Mouse (Mus musculus) liver, adult 2 months (tissue): Measurements from ENCODE around the gene Slc16a5. TPM values are rescaled to one million over a fixed set of nuclear protein-coding genes. Genes with fewer than 3 reads are reported as not detected.

Experiments used
- DNase-seq: peaks from one replicate; pipeline ENCODE4 v3.0.0-alpha.2; 2011; ENCODE audit warnings: low read depth, low spot score; ENCODE audit errors: extremely low read depth
- H3K27ac ChIP-seq: fragments of 200-500 bp; replicated peaks from 2 replicates; pipeline ENCODE4 v1.5.1; 2012; ENCODE audit warnings: low read depth, mild to moderate bottlenecking, control low read depth, inconsistent platforms, low read length; ENCODE audit not compliant: insufficient read depth
- H3K27me3 ChIP-seq: fragments of 200-500 bp; 2 replicates; pipeline ENCODE4 v1.6.1; 2012; ENCODE audit warnings: mild to moderate bottlenecking, moderate library complexity, low read length, inconsistent platforms; ENCODE audit not compliant: control insufficient read depth, insufficient read depth
- H3K36me3 ChIP-seq: fragments of 200-500 bp; 2 replicates; pipeline ENCODE4 v1.6.1; 2012; ENCODE audit warnings: low read length, inconsistent platforms; ENCODE audit not compliant: control insufficient read depth, insufficient read depth
- H3K4me1 ChIP-seq: fragments of 200-500 bp; 2 replicates; pipeline ENCODE4 v1.6.1; 2011; ENCODE audit warnings: low read length; ENCODE audit not compliant: control insufficient read depth, insufficient read depth
- H3K4me3 ChIP-seq: fragments of 200-500 bp; 2 replicates; pipeline ENCODE4 v1.5.1; 2011; ENCODE audit warnings: low read depth, mild to moderate bottlenecking, control low read depth, low read length, moderate library complexity; ENCODE audit not compliant: insufficient read depth
- H3K79me2 ChIP-seq: fragments of 200-500 bp; 2 replicates; pipeline ENCODE4 v1.6.1; 2012; ENCODE audit warnings: inconsistent platforms, mild to moderate bottlenecking, low read length, moderate library complexity; ENCODE audit not compliant: control insufficient read depth, insufficient read depth
- H3K9ac ChIP-seq: fragments of 200-500 bp; 2 replicates; pipeline ENCODE4 v1.6.1; 2012; ENCODE audit warnings: low read depth, mild to moderate bottlenecking, control low read depth, inconsistent platforms, low read length
- CTCF ChIP-seq: fragments of 200-500 bp; IDR thresholded peaks from 2 replicates; pipeline ENCODE4 v1.5.1; 2011; ENCODE audit warnings: low read depth, low read length, control low read depth
- POLR2A ChIP-seq: fragments of 200-500 bp; IDR thresholded peaks from 2 replicates; pipeline ENCODE4 v1.6.1; 2011; ENCODE audit warnings: low read length, control low read depth; ENCODE audit not compliant: insufficient read depth; ENCODE audit errors: extremely low read depth
- WGBS: fragments of 180-500 bp; shearing (Covaris S2); methylation state at CpG from one replicate; pipeline ENCODE4 v1.1.7; 2018; 5-methylcytosine and 5-hydroxymethylcytosine counted together
- polyA plus RNA-seq: library from polyadenylated mRNA; depleted of rRNA; stranded (reverse); fragments of >200 nt; gene quantifications from 2 replicates; pipeline ENCODE4 v1.2.3, GENCODE M21; 2012
- total RNA-seq: library from RNA; depleted of rRNA; stranded (reverse); fragments of >200 nt; gene quantifications from 2 replicates; pipeline ENCODE4 v1.2.3, GENCODE M21; 2014

Slc16a5 gene
- total and polyA plus RNA-seq, 2 experiments = 23.0 to 49.1 TPM

DNA sequence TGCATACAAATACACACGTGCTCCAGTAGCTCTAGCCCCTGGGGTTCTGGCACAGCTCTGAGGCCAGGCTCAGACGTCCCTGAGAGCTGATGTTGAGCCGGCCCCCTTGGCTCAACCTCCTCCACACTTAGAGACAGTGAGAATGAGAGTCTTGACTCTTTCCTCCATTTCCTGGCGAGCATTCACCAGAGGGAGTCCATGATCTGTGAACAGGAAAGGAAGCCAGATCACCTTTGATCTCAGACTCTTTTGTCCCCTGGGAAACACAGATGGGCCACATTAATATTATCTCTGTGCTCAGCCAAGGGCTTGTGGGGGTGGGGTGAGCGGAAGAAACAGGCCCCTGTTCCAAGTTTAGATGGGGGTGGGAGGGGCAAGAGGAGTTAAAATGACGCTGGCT is 4.9 kb upstream of the Slc16a5 start:
- no peaks in the 10 kb centered on the region for H3K36me3 ChIP-seq
- H3K27me3 ChIP-seq = no peaks in the 10 kb centered on the region
- WGBS = 30% methylated on average over 6 of the region's 6 CpGs
- peaks cover 19% of the 10 kb centered on the region for H3K4me1 ChIP-seq
- H3K27ac ChIP-seq = 0 out of 2 replicates have a peak overlapping the region, but pooled peaks have one; percentile 19
- TF ChIP-seq CTCF (no peak), POLR2A (no peak)
- no peaks in the 10 kb centered on the region for H3K79me2 ChIP-seq
- no peak overlapping the region for H3K9ac ChIP-seq
- peak; percentile 78 for DNase-seq
- H3K4me3 ChIP-seq = no peak overlapping the region

DNA sequence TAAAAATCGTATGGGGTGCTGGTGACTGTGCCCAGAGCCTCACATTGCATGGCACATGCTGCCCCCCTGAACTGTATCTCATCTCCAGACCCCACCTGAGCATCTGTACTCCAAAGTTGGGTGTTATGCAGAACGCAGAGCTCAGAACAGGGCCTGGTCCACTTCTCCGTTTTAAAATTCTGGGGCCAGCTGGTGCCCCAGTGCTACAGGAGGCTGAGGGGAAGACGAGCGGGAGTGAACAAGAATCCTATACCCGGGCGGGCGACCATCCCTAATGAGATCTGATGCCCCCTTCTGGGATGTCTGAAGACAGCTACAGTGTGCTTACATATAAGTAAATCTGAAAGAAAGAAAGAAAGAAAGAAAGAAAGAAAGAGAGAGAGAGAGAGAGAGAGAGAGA is 1.3 kb upstream of the Slc16a5 start:
- DNase-seq = no peak
- H3K4me1 ChIP-seq = peaks cover 24% of the 10 kb centered on the region
- TF ChIP-seq POLR2A (no peak), CTCF (no peak)
- no peaks in the 10 kb centered on the region for H3K27me3 ChIP-seq
- H3K36me3 ChIP-seq = no peaks in the 10 kb centered on the region
- no peak overlapping the region for H3K27ac ChIP-seq
- no peaks in the 10 kb centered on the region for H3K79me2 ChIP-seq
- no peak overlapping the region for H3K9ac ChIP-seq
- WGBS = 81% methylated on average over 8 of the region's 8 CpGs
- H3K4me3 ChIP-seq = no peak overlapping the region

DNA sequence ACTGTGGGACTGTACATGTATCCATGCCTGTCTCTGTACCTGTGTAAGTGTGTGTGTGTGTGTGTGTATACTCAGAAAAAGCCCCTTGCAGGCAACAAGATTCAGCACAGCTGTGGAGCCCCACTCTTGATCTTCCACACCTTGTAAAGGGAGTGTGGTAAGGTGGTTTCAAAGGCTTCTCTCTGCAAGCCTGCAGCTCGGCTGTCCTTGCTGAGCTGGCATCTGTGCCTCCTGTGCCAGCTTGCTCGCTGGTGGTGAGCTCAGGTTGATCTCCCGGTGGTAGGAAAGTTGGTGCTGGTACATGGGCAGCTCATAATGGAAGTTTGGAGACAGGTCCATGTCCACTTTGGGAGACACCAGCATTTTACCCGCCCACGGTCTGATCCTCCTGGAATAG is 430 bp upstream of the Slc16a5 start:
- TF ChIP-seq POLR2A (no peak), CTCF (no peak)
- H3K27ac ChIP-seq = peak overlapping the region; percentile 83
- H3K27me3 ChIP-seq = no peaks in the 10 kb centered on the region
- peak overlapping the region; percentile 75 for H3K9ac ChIP-seq
- no peaks in the 10 kb centered on the region for H3K79me2 ChIP-seq
- 21% methylated on average over 5 of the region's 5 CpGs for WGBS
- H3K36me3 ChIP-seq = no peaks in the 10 kb centered on the region
- peak overlapping the region; percentile 46; the same call in 1 of the 2 replicates for H3K4me3 ChIP-seq
- peaks cover 24% of the 10 kb centered on the region for H3K4me1 ChIP-seq
- no peak for DNase-seq

GRCm38 (mm10) chr11:115463397-115463796 is 1.1 kb downstream of the Slc16a5 start:
- H3K27ac ChIP-seq = no peak overlapping the region
- H3K9ac ChIP-seq = no peak overlapping the region
- H3K79me2 ChIP-seq = no peaks in the 10 kb centered on the region
- H3K36me3 ChIP-seq = no peaks in the 10 kb centered on the region
- H3K4me3 ChIP-seq = peak overlapping the region; percentile 58; the same call in 1 of the 2 replicates
- peaks cover 17% of the 10 kb centered on the region for H3K4me1 ChIP-seq
- DNase-seq = peak; percentile 33
- H3K27me3 ChIP-seq = no peaks in the 10 kb centered on the region
- TF ChIP-seq CTCF (no peak), POLR2A (no peak)
- 48% methylated on average over 11 of the region's 11 CpGs for WGBS

DNA sequence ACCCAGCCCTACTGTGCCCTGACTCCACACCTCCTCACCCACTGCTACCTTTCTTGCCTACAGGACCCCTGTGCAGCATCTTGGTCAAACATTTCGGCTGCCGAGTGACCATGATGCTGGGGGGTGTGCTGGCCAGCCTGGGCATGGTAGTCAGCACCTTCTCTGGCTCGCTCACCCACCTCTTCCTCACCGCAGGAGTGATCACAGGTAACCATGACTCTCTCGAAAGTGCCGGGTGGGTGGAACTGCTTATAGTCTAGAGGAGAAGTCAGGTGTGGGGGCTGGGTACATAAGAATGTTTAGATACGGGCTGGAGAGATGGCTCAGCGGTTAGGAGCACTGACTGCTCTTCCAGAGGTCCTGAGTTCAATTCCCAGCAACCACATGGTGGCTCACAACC is 2.6 kb downstream of the Slc16a5 start:
- Histone ChIP-seq H3K27ac (no peak overlapping the region), H3K79me2 (no peaks in the 10 kb centered on the region), H3K4me1 (peaks cover 12% of the 10 kb centered on the region), H3K9ac (no peak overlapping the region), H3K4me3 (no peak overlapping the region), H3K36me3 (no peaks in the 10 kb centered on the region), H3K27me3 (no peaks in the 10 kb centered on the region)
- no peak for TF ChIP-seq CTCF
- no peak for TF ChIP-seq POLR2A
- DNase-seq = no peak
- 93% methylated on average over 8 of the region's 8 CpGs for WGBS

- TF ChIP-seq CTCF (no peak), POLR2A (no peak)
- Histone ChIP-seq H3K27ac (no peak overlapping the region), H3K9ac (no peak overlapping the region), H3K79me2 (no peaks in the 10 kb centered on the region), H3K27me3 (no peaks in the 10 kb centered on the region), H3K36me3 (no peaks in the 10 kb centered on the region), H3K4me3 (no peak overlapping the region), H3K4me1 (peaks cover 11% of the 10 kb centered on the region)
- no peak for DNase-seq
- WGBS = 89% methylated on average over 4 of the region's 4 CpGs
Measured at GRCm38 (mm10) chr11:115467217-115467618, 4.9 kb downstream of the Slc16a5 start.
